Mouse (Mus musculus) forebrain, embryonic 11.5 days (tissue): ENCODE results near the gene Mgrn1. TPM values are rescaled to one million over a fixed set of nuclear protein-coding genes. Genes with fewer than 3 reads are reported as not detected.

Experiments
- ATAC-seq: fragments of 200-750 bp; cut with Nextera tagmentation; replicated peaks from 2 replicates; pipeline ENCODE4 v1.8.0; 2017; ENCODE audit warnings: moderate TSS enrichment; ENCODE audit not compliant: low FRiP score
- DNase-seq: peaks from one replicate; pipeline ENCODE4 v3.0.0-alpha.2; 2017; ENCODE audit warnings: low spot score
- H3K27ac ChIP-seq: fragments of 300-500 bp; sonication (generic); 2 replicates; pipeline ENCODE4 v1.5.1; 2014; ENCODE audit warnings: low read depth, low read length
- H3K27me3 ChIP-seq: fragments of 300-500 bp; sonication (generic); 2 replicates; pipeline ENCODE4 v1.6.1; 2014; ENCODE audit warnings: mild to moderate bottlenecking, low read length, mixed read lengths; ENCODE audit not compliant: control insufficient read depth, insufficient read depth
- H3K36me3 ChIP-seq: fragments of 300-500 bp; sonication (generic); 2 replicates; pipeline ENCODE4 v1.6.1; 2014; ENCODE audit warnings: mild to moderate bottlenecking, low read length, moderate library complexity, mixed read lengths; ENCODE audit not compliant: control insufficient read depth, insufficient read depth
- H3K4me1 ChIP-seq: fragments of 300-500 bp; sonication (generic); replicated peaks from 2 replicates; pipeline ENCODE4 v1.6.1; 2014; ENCODE audit warnings: low read length, mixed read lengths; ENCODE audit not compliant: control insufficient read depth, insufficient read depth
- H3K4me2 ChIP-seq: fragments of 300-500 bp; sonication (generic); 2 replicates; pipeline ENCODE4 v1.6.1; 2014; ENCODE audit warnings: low read depth, mild to moderate bottlenecking, low read length, moderate library complexity, mixed read lengths; ENCODE audit not compliant: severe bottlenecking
- H3K4me3 ChIP-seq: fragments of 300-500 bp; sonication (generic); 2 replicates; pipeline ENCODE4 v1.5.1; 2014; ENCODE audit warnings: low read depth, low read length
- H3K9ac ChIP-seq: fragments of 300-500 bp; sonication (generic); 2 replicates; pipeline ENCODE4 v1.6.1; 2014; ENCODE audit warnings: low read length
- H3K9me3 ChIP-seq: fragments of 300-500 bp; sonication (generic); 2 replicates; pipeline ENCODE4 v1.6.1; 2016; ENCODE audit warnings: low read length, mixed read lengths; ENCODE audit not compliant: control insufficient read depth
- WGBS: fragments of 180-500 bp; shearing (Covaris S2); extraction: QIAGEN DNeasy Blood & Tissue Kit; methylation state at CpG from one replicate; pipeline ENCODE4 v1.1.7; 2014; 5-methylcytosine and 5-hydroxymethylcytosine counted together
- polyA plus RNA-seq: library from polyadenylated mRNA; unstranded; fragments of >200 nt; fragmentation: Nextera tagmentation; extraction: Ambion mirVana; gene quantifications from 2 replicates; pipeline ENCODE4 v1.2.1, GENCODE M21; 2014

Mgrn1 gene
- polyA plus RNA-seq, 1 experiment from 2014 or later, result 69.9 TPM

DNA sequence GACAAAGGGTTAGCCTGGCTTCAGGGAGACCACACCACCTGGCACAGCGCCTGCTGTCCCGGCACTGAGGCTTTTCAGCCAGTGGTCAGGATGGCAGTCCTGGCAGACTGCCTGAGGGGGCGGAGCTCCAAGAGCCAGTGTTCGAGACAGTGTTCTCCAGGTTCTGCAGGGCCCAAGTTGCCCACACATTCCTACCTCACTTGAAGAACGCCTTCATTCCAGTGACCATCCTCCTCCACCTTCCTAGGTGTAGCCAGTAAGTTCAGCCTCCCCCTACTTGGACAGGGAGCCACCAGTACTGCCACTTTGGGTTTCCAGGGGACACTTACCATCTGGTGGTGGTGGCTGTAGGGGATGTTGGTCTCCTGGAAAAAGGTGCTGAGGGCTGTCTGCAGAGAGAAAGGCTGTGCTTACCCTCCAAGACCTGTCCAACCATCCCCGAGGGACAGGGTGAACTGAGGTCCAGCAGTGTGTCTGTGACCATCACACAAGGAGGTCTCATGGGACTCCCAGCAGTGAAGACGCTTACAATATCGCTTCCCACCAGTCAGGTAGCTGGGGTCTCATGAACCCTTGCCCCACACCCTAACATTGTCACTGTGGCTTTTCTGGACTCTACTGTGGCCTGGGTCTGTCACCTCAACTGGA, 9.9 kb upstream of the Mgrn1 start:
- Histone ChIP-seq H3K4me1 (peaks cover 14% of the 10 kb centered on the region), H3K4me2 (no peak overlapping the region), H3K36me3 (no peaks in the 10 kb centered on the region), H3K27ac (no peak overlapping the region), H3K27me3 (no peaks in the 10 kb centered on the region), H3K9me3 (no peaks in the 10 kb centered on the region), H3K9ac (no peak overlapping the region), H3K4me3 (no peak overlapping the region)
- WGBS, result 93% methylated on average over 8 of the region's 8 CpGs
- DNase-seq (no peak), ATAC-seq (no peak)

- no peaks in the 10 kb centered on the region for H3K9me3 ChIP-seq
- ATAC-seq (no peak), DNase-seq (no peak)
- 92% methylated on average over 4 of the region's 4 CpGs for WGBS
- no peak overlapping the region for H3K4me3 ChIP-seq
- no peak overlapping the region for H3K4me2 ChIP-seq
- no peak overlapping the region for H3K9ac ChIP-seq
- H3K4me1 ChIP-seq, result peaks cover 15% of the 10 kb centered on the region
- no peaks in the 10 kb centered on the region for H3K27me3 ChIP-seq
- no peak overlapping the region for H3K27ac ChIP-seq
- no peaks in the 10 kb centered on the region for H3K36me3 ChIP-seq
Observed at GRCm38 (mm10) chr16:4877195-4877594, 8.9 kb upstream of the Mgrn1 start.

- H3K9ac ChIP-seq, result no peak overlapping the region
- no peak overlapping the region for H3K4me3 ChIP-seq
- no peak overlapping the region for H3K4me2 ChIP-seq
- DNase-seq, result no peak
- ATAC-seq, result no peak
- 79% methylated on average over 3 of the region's 3 CpGs for WGBS
- H3K27ac ChIP-seq, result no peak overlapping the region
- H3K9me3 ChIP-seq, result no peaks in the 10 kb centered on the region
- H3K27me3 ChIP-seq, result no peaks in the 10 kb centered on the region
- H3K4me1 ChIP-seq, result peaks cover 15% of the 10 kb centered on the region
- H3K36me3 ChIP-seq, result no peaks in the 10 kb centered on the region
Observed at GRCm38 (mm10) chr16:4877701-4878100, 8.3 kb upstream of the Mgrn1 start.

GRCm38 (mm10) chr16:4878192-4878885, 7.7 kb upstream of the Mgrn1 start:
- ATAC-seq (no peak), DNase-seq (no peak)
- H3K36me3 ChIP-seq, result no peaks in the 10 kb centered on the region
- H3K9me3 ChIP-seq, result no peaks in the 10 kb centered on the region
- peak overlapping the region; percentile 82 for H3K4me3 ChIP-seq
- H3K27ac ChIP-seq, result no peak overlapping the region
- 31% methylated on average over 5 of the region's 5 CpGs for WGBS
- H3K27me3 ChIP-seq, result no peaks in the 10 kb centered on the region
- peak overlapping the region; percentile 81 for H3K9ac ChIP-seq
- peaks cover 15% of the 10 kb centered on the region for H3K4me1 ChIP-seq
- H3K4me2 ChIP-seq, result peak overlapping the region; percentile 91

DNA sequence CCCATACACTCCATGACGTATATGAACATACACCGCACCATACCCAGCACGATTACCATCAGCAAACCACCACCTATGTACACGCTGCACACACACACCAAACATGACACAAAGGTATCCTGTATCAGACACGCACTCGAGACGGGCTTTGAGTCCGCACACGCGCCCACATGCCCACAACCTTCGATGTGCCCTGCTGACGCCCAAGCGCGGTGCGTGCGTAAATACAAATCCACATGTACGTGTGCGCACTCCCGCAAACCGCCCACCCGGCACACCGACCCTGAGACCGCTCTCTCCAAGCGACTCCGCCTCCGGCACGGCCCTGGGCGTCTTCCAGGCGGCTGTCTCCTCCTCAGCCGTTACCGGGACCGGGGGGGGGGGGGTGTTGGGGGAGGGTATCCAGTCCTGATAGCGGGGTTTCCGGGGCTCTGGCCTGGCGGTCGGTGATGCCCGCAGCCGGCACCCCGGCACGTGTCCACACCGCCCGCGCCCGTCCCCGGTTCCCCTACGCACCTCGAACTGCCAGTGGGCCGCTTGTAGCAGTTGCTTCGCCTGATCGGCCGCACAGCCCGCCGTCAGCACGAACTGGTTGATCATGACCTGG, 6.8 kb upstream of the Mgrn1 start:
- Histone ChIP-seq H3K4me2 (peak overlapping the region; percentile 91), H3K36me3 (no peaks in the 10 kb centered on the region), H3K27ac (peak overlapping the region; percentile 94), H3K4me1 (peaks cover 15% of the 10 kb centered on the region), H3K4me3 (peak overlapping the region; percentile 82), H3K9me3 (no peaks in the 10 kb centered on the region), H3K27me3 (no peaks in the 10 kb centered on the region), H3K9ac (peak overlapping the region; percentile 81)
- peak; percentile 78 for DNase-seq
- peak; percentile 34 for ATAC-seq
- WGBS, result under 1% methylated on average over 54 of the region's 54 CpGs

- no peaks in the 10 kb centered on the region for H3K27me3 ChIP-seq
- H3K9me3 ChIP-seq, result no peaks in the 10 kb centered on the region
- no peaks in the 10 kb centered on the region for H3K36me3 ChIP-seq
- ATAC-seq (peak; percentile 76), DNase-seq (peak; percentile 94)
- peak overlapping the region; percentile 91 for H3K4me2 ChIP-seq
- H3K4me1 ChIP-seq, result peaks cover 15% of the 10 kb centered on the region
- H3K9ac ChIP-seq, result peak overlapping the region; percentile 81
- WGBS, result under 1% methylated on average over 40 of the region's 40 CpGs
- peak overlapping the region; percentile 94 for H3K27ac ChIP-seq
- H3K4me3 ChIP-seq, result peak overlapping the region; percentile 82
Observed at GRCm38 (mm10) chr16:4879708-4880124, 6.3 kb upstream of the Mgrn1 start.

- H3K4me3 ChIP-seq, result peak within 1 kb of the TSS; percentile 82
- H3K27ac ChIP-seq, result peak within 1 kb of the TSS; percentile 94
- H3K9ac ChIP-seq, result peak within 1 kb of the TSS; percentile 81
Observed at GRCm38 (mm10) chr16:4880136-4880825, 5.8 kb upstream of the Mgrn1 start, which contains the start of gene Ubald1. Gene Ubald1 (minus strand): TSS chr16:4880315.

More at GRCm38 (mm10) chr16:4880136-4880825, 5.8 kb upstream of the Mgrn1 start, which contains the start of gene Ubald1:
- peak within 1 kb of the TSS; percentile 91 for H3K4me2 ChIP-seq
- WGBS, result under 1% methylated on average over 48 of the region's 48 CpGs
- no peaks in the 10 kb centered on the region for H3K9me3 ChIP-seq
- ATAC-seq (peak; percentile 90), DNase-seq (peak; percentile 100)
- peaks cover 17% of the 10 kb centered on the region for H3K4me1 ChIP-seq
- H3K27me3 ChIP-seq, result no peaks in the 10 kb centered on the region
- no peaks in the 10 kb centered on the region for H3K36me3 ChIP-seq
